Mouse (Mus musculus): ENCODE results near the gene Ak8. TPM values are rescaled to one million over a fixed set of nuclear protein-coding genes. Genes with fewer than 3 reads are reported as not detected.

Ak8 gene
- total and polyA plus RNA-seq, 3 experiments, result 0.29 to 0.44 (median 0.38) TPM

GRCm38 (mm10) chr2:28796298-28796697, 96.3 kb downstream of the Ak8 start:
- DNase-seq, result no peak

GRCm38 (mm10) chr2:28797490-28798106, 97.6 kb downstream of the Ak8 start:
- no peak for DNase-seq

- no peak for DNase-seq
These were observed 98.4 kb downstream of the Ak8 start for GRCm38 (mm10) chr2:28798390-28798789.

- DNase-seq, result no peak
These were observed 99.6 kb downstream of the Ak8 start for GRCm38 (mm10) chr2:28799575-28799974.

GRCm38 (mm10) chr2:28803406-28803805, 103.4 kb downstream of the Ak8 start:
- DNase-seq, result no peak

- no peak for DNase-seq
These were observed 108.9 kb downstream of the Ak8 start for GRCm38 (mm10) chr2:28808841-28809240.

GRCm38 (mm10) chr2:28810260-28811013, 110.5 kb downstream of the Ak8 start:
- DNase-seq, result no peak

GRCm38 (mm10) chr2:28818866-28819265, 118.9 kb downstream of the Ak8 start:
- DNase-seq, result no peak

GRCm38 (mm10) chr2:28829265-28829664, 129.3 kb downstream of the Ak8 start:
- no peak for DNase-seq

- no peak for DNase-seq
These were observed 136.4 kb downstream of the Ak8 start for GRCm38 (mm10) chr2:28836181-28836940.

GRCm38 (mm10) chr2:28839501-28840221, 139.7 kb downstream of the Ak8 start:
- DNase-seq, result no peak

GRCm38 (mm10) chr2:28840222-28840951, 140.4 kb downstream of the Ak8 start, which contains the start of the genes Gtf3c4 and Ddx31:
Gtf3c4 (minus strand) TSS chr2:28840360.
Ddx31 (plus strand) TSS chr2:28840406.
- peak; percentile 95 for DNase-seq

- DNase-seq, result no peak
These were observed 142.1 kb downstream of the Ak8 start for GRCm38 (mm10) chr2:28842042-28842441.

GRCm38 (mm10) chr2:28848879-28849278, 148.9 kb downstream of the Ak8 start:
- no peak for DNase-seq

GRCm38 (mm10) chr2:28852594-28852993, 152.6 kb downstream of the Ak8 start:
- DNase-seq, result no peak

- no peak for DNase-seq
These were observed 155.8 kb downstream of the Ak8 start for GRCm38 (mm10) chr2:28855773-28856172.

- no peak for DNase-seq
These were observed 159.3 kb downstream of the Ak8 start for GRCm38 (mm10) chr2:28859303-28859702.

- no peak for DNase-seq
These were observed 160.9 kb downstream of the Ak8 start for GRCm38 (mm10) chr2:28860678-28861423.
